Mouse (Mus musculus): ENCODE results near the gene Wtap. TPM values are rescaled to one million over a fixed set of nuclear protein-coding genes. Genes with fewer than 3 reads are reported as not detected.
"Not testable (repeated sequence)": the region's sequence is repeated elsewhere in the genome, so short reads cannot be mapped to it uniquely, and the experiment has no call there.

Gene Wtap
- polyA plus RNA-seq, 1 experiment from 2014 or later = 80.5 TPM

DNA sequence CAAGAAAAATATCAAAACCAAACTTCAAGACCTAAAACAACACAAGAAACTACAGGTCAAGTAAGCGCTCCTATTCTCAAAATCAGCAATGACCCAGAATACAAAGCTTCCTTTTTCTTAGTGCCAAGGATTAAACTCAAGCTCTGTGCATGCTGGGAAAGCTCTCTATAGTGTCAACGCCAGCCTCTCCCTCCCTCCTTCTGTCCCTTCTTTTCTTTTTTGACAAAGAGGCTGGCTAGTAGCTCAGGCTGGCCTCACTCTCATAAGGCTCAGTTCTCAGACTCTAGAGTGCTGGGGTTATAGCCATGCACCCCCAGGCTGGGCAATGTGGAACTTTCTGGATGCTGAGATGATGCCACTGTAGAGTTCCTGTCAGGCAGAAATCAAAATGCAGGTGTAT is 55.9 kb downstream of the Wtap start:
- TF ChIP-seq CTCF (IDR thresholded peaks at IDR 0.05) = no peak
- no peak for DNase-seq (ENCODE audit: low read depth, low spot score)
- no peak for ATAC-seq
- no peaks in the 10 kb centered on the region for H3K27me3 ChIP-seq
- in situ Hi-C loops (cut with MboI; ENCODE audit: low pct_unique_long_range_greater_than_20kb) = no loop called here
- CTCF ChIA-PET = interaction anchor here (1.0 to 1.3 kb wide), 2 partner anchors 13 to 18 kb away, joined by 3 to 5 read pairs; no protein-coding TSS in a partner anchor
- POLR2A ChIA-PET = interaction anchor here (1.0 kb wide), 1 partner anchor 12 kb away, joined by 3 read pairs; no protein-coding TSS in a partner anchor

DNA sequence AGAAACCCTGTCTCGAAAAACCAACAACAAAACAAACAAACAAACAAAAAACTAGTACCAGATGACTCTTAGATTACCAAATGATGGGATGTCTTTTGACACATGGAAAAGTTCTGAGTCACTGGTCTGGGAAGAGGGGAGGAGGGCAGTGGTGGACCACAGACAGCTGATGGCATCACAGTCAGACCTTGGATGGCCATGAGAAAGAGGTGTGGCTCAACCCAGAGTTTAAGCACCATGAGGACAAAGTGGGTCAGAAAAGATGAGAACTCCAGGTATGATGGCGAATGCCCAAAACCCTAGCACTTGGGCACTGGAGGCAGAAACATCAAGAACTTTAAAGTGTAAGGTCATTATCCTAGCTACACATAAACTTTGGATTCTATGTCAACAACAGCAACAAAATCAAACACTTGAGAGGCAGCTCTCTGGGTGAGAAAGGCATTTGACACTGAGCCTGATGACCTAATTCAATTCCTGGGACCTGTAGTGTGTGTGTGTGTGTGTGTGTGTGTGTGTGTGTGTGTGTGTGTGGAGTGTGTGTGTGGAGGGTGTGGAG is 56.5 kb downstream of the Wtap start:
- in situ Hi-C loops (cut with MboI; ENCODE audit: low pct_unique_long_range_greater_than_20kb) = no loop called here
- CTCF ChIA-PET = interaction anchor here (1.3 kb wide), 1 partner anchor 18 kb away, joined by 5 read pairs; no protein-coding TSS in a partner anchor

DNA sequence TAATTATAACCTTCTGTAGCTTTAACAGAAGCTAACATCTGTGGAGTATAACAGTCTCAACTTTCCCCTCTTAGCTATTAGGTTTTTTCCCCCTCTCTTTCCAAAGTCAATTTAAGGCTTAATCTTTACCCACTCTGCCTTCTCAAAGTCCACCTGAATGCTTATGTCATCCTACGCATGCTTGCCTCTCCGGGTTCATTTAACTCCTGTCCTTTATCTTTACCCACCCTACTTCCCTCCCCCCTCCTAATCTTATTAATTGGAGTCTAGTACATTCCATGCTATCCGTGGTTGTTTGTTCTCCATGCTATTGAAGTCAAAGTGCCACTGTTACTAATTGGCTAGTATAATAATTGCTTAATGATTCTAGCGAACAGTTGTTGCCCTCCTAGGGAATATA is 58.2 kb downstream of the Wtap start:
- DNase-seq (ENCODE audit: low read depth, low spot score) = no peak
- in situ Hi-C loops (cut with MboI; ENCODE audit: low pct_unique_long_range_greater_than_20kb) = no loop called here
- ATAC-seq = no peak
- no peak for TF ChIP-seq CTCF (IDR thresholded peaks at IDR 0.05)
- POLR2A ChIA-PET = interaction anchor here (1.2 kb wide), 1 partner anchor 10 kb away, joined by 4 read pairs; no protein-coding TSS in a partner anchor
- no peaks in the 10 kb centered on the region for H3K27me3 ChIP-seq
- CTCF ChIA-PET = interaction anchor here (1.3 to 1.9 kb wide), 2 partner anchors 9 to 55 kb away, joined by 4 to 7 read pairs; no protein-coding TSS in a partner anchor

More for the DNA sequence above, 56.5 kb downstream of the Wtap start:
- POLR2A ChIA-PET = interaction anchor here (1.0 kb wide), 1 partner anchor 12 kb away, joined by 3 read pairs; no protein-coding TSS in a partner anchor
- no peak for TF ChIP-seq CTCF (IDR thresholded peaks at IDR 0.05)
- no peak for DNase-seq (ENCODE audit: low read depth, low spot score)
- no peak for ATAC-seq
- no peaks in the 10 kb centered on the region for H3K27me3 ChIP-seq

DNA sequence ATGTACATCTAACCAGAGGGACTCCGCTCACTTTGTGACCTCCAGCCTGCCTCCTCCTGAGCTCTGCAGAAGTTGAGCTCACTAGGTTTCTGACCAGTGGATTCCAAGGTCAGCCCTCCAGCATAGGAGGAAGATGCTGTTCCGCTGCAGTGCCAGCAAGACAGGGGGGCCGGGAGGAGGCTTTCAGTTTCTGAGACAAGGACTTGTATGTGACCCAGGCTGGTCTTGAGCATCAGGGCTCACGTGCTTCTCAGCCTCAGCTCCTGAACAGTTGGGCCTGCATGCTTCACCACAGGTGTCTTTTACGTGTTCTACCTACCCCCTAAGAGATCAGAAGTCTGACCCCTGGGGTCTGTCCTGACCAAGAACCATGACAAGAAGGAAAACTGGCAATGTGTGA is 62.4 kb downstream of the Wtap start:
- ChIA-PET CTCF (interaction anchor here (0.6 to 1.3 kb wide), 2 partner anchors 8 to 15 kb away, joined by 3 read pairs; partner anchors contain the start of gene Mrpl18), POLR2A (interaction anchor here (0.6 kb wide), 1 partner anchor 36 kb away, joined by 3 read pairs; no protein-coding TSS in a partner anchor)
- in situ Hi-C loops (cut with MboI; ENCODE audit: low pct_unique_long_range_greater_than_20kb); ATAC-seq; DNase-seq (ENCODE audit: low read depth, low spot score); H3K27me3 ChIP-seq: not testable (repeated sequence)

DNA sequence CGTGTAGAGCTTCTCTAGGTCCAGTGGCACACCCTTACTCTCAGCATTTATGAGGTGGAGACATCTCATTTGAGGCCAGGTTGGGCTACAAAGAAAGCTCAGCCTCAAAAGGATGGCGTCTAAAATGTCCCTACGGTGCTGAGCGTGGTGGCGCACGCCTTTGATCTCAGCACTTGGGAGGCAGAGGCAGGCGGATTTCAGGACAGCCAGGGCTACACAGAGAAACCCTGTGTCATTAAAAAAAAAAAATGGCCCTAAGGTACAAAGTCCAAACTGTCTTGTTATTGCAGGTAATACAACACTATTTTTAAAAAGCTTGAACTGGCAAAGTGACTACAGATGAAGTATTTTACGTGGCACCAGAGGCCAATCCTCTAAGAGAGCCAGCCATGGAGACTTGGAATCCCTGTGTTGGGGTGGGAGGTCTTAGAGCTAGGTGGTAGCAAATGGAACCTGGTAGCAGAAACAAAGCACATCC is 68.2 kb downstream of the Wtap start:
- no peak for DNase-seq (ENCODE audit: low read depth, low spot score)
- ChIA-PET POLR2A (interaction anchor here (0.7 to 1.4 kb wide), 3 partner anchors 11 to 15 kb away, joined by 3 to 4 read pairs (median 4); no protein-coding TSS in a partner anchor), CTCF (interaction anchor here (1.0 to 1.8 kb wide), 3 partner anchors 10 to 45 kb away, joined by 3 to 7 read pairs (median 7); partner anchors contain the start of genes Mrpl18 and Tcp1)
- no peak for TF ChIP-seq CTCF (IDR thresholded peaks at IDR 0.05)
- in situ Hi-C loops (cut with MboI; ENCODE audit: low pct_unique_long_range_greater_than_20kb) = no loop called here
- no peak for ATAC-seq
- no peaks in the 10 kb centered on the region for H3K27me3 ChIP-seq

DNA sequence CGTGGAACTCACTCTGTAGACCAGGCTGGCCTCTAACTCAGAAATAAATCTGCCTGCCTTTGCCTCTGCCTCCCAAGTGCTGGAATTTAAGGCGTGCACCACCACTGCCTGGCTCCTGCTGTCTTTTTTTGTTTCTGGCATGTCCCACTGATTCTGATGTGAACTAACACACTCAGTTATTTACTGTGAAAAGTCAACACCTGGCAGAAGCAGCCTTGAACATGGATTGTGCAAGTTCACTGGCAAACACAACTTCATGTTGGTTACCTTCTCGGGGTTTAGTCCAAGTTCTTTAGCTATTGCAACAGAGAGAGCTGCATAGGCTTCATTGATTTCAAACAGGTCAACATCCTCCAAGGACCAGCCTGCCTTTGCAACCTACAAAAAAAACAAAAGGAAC is 69.0 kb downstream of the Wtap start:
- POLR2A ChIA-PET = interaction anchor here (0.6 to 1.4 kb wide), 2 partner anchors 13 to 231 kb away, joined by 3 read pairs; no protein-coding TSS in a partner anchor
- no peak for TF ChIP-seq CTCF (IDR thresholded peaks at IDR 0.05)
- ATAC-seq = no peak
- CTCF ChIA-PET = interaction anchor here (1.0 to 1.8 kb wide), 2 partner anchors 9 to 45 kb away, joined by 3 to 7 read pairs; partner anchors contain the start of genes Mrpl18 and Tcp1
- in situ Hi-C loops (cut with MboI; ENCODE audit: low pct_unique_long_range_greater_than_20kb) = no loop called here
- DNase-seq (ENCODE audit: low read depth, low spot score) = no peak
- no peaks in the 10 kb centered on the region for H3K27me3 ChIP-seq

DNA sequence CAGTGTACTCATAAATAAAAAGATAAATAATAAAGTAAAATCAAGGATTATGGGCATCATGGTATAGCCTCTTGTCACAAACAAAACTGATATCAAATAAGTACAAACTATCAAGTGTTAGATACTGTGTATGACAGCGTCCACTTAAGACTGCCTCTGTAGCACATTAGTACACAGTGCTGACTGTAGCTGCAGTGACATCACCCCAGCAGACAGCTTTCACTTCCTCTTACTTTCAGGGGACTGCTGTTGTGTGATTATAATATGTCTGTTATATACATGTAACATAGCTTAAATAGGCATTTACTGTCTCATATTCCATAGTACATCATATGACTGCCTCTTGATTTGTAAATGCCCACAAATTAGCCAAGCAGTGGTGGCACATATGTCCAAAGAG is 72.9 kb downstream of the Wtap start:
- H3K27me3 ChIP-seq = no peaks in the 10 kb centered on the region
- POLR2A ChIA-PET = no interaction called here
- CTCF ChIA-PET = interaction anchor here (0.7 to 2.6 kb wide), 2 partner anchors 8 to 16 kb away, joined by 3 to 5 read pairs; no protein-coding TSS in a partner anchor
- DNase-seq (ENCODE audit: low read depth, low spot score) (no peak), ATAC-seq (no peak)
- in situ Hi-C loops (cut with MboI; ENCODE audit: low pct_unique_long_range_greater_than_20kb) = no loop called here
- TF ChIP-seq CTCF (IDR thresholded peaks at IDR 0.05) = no peak

Other genes with a start within 250 kb of the Wtap start
- gene Igf2r, start 224.5 kb downstream of the Wtap start, polyA plus RNA-seq (2021) = 70.4 TPM
- gene Mas1, start 126.0 kb downstream of the Wtap start, polyA plus RNA-seq (2021) = not detected
- gene Mrgprh, start 118.1 kb downstream of the Wtap start, polyA plus RNA-seq (2021) = not detected
- 6.9 TPM for gene Pnldc1, start 83.9 kb downstream of the Wtap start, polyA plus RNA-seq (2021)
- gene Tcp1, start 78.5 kb downstream of the Wtap start, polyA plus RNA-seq (2021) = 297 TPM
- gene Mrpl18, start 77.8 kb downstream of the Wtap start, polyA plus RNA-seq (2021) = 86.8 TPM
- gene Acat3, start 53.6 kb downstream of the Wtap start, polyA plus RNA-seq (2021) = 4.4 TPM
- 40.8 TPM for gene Acat2, start 33.4 kb downstream of the Wtap start, polyA plus RNA-seq (2021)
- 164 TPM for gene Sod2, start 12.7 kb upstream of the Wtap start, polyA plus RNA-seq (2021)
- not detected for gene Gpr31b, start 58.1 kb upstream of the Wtap start, polyA plus RNA-seq (2021)
- gene Tcp10b, start 66.9 kb upstream of the Wtap start, polyA plus RNA-seq (2021) = 0.21 TPM
- 2.3 TPM for gene Unc93a, start 137.6 kb upstream of the Wtap start, polyA plus RNA-seq (2021)
- gene Smok2a, start 227.0 kb upstream of the Wtap start, polyA plus RNA-seq (2021) = not detected
- gene Smok2b, start 236.1 kb upstream of the Wtap start, polyA plus RNA-seq (2021) = not detected